In genomic region chr13:104287366-104288225, GRCm38 (mm10) we compare ENCODE assay signal across 8 mouse cellular contexts. TPM values are rescaled to one million over a fixed set of nuclear protein-coding genes. Genes with fewer than 3 reads are reported as not detected.
DNase-seq lines count a peak whose midpoint lies in the region; ATAC-seq and TF ChIP-seq lines count a peak whose summit lies in the region.

Gene Adamts6 (plus strand): TSS chr13:104287835.

- peak within 1 kb of the TSS; percentile 58 for H3K4me2 ChIP-seq in hindbrain, embryonic 12.5 days (replicated peaks)
- H3K4me2 ChIP-seq in neural tube, embryonic 11.5 days (ENCODE audit: low read depth), result peak within 1 kb of the TSS; percentile 42

- TF ChIP-seq EP300 in ES-Bruce4 (IDR thresholded peaks at IDR 0.05; ENCODE audit: insufficient read depth, low read depth, low read length), result no peak

- no peaks in the 10 kb centered on the region for H3K9me3 ChIP-seq in ES-Bruce4 (replicated peaks; ENCODE audit: control insufficient read depth, insufficient read depth, low read length, poor library complexity, severe bottlenecking)
- no peaks in the 10 kb centered on the region for H3K9me3 ChIP-seq in hindbrain, embryonic 12.5 days (replicated peaks)
- H3K9me3 ChIP-seq in neural tube, embryonic 11.5 days (ENCODE audit: control insufficient read depth, low read length), result no peaks in the 10 kb centered on the region

- peak; percentile 37 for DNase-seq in gastrocnemius, adult 2 months
- no peak for DNase-seq in gastrocnemius, postnatal 14 days
- peak; percentile 50 for DNase-seq in embryo, embryonic 9.5 days (ENCODE audit: extremely low spot score)
- peak; percentile 39 for DNase-seq in liver
- peak; percentile 14 for DNase-seq in neural tube, embryonic 11.5 days (ENCODE audit: low spot score)
- no peak for DNase-seq in right cerebral cortex, postnatal 10 days (ENCODE audit: low spot score in 2 of 2)

- intact Hi-C loops in gastrocnemius, adult 2 months (cut with DNase I), result loop anchor here (2.0 to 5.0 kb wide), 2 partner anchors 60 to 223 kb away; partner anchors contain the start of genes Cenpk and Ppwd1
- intact Hi-C loops in gastrocnemius, postnatal 14 days (cut with DNase I; ENCODE audit: low total_unique reads), result loop anchor here (5.0 to 10.0 kb wide), 2 partner anchors 395 to 657 kb away; no protein-coding TSS in a partner anchor

- no peak for TF ChIP-seq POLR2A in ES-Bruce4 (IDR thresholded peaks at IDR 0.05; ENCODE audit: insufficient read depth, low read length)

- peak within 1 kb of the TSS; percentile 89 for H3K27ac ChIP-seq in gastrocnemius, adult 2 months
- H3K27ac ChIP-seq in ES-Bruce4 (ENCODE audit: insufficient read depth, low read length), result no peak within 1 kb of the TSS; the same call in 1 of the 2 replicates
- peak within 1 kb of the TSS; percentile 66 for H3K27ac ChIP-seq in hindbrain, embryonic 12.5 days
- no peak within 1 kb of the TSS for H3K27ac ChIP-seq in neural tube, embryonic 11.5 days (ENCODE audit: low read depth, low read length)

- H3K4me3 ChIP-seq in gastrocnemius, adult 2 months, result peak within 1 kb of the TSS; percentile 83
- peak within 1 kb of the TSS; percentile 36 for H3K4me3 ChIP-seq in ES-Bruce4 (ENCODE audit: low read depth, low read length)
- peak within 1 kb of the TSS; percentile 39 for H3K4me3 ChIP-seq in hindbrain, embryonic 12.5 days
- peak within 1 kb of the TSS; percentile 43 for H3K4me3 ChIP-seq in neural tube, embryonic 11.5 days (ENCODE audit: low read depth, low read length)

- 1% methylated on average over 23 of the region's 23 CpGs for WGBS in hindbrain, embryonic 12.5 days
- under 1% methylated on average over 23 of the region's 23 CpGs for whole genome bisulfite sequencing in neural tube, embryonic 11.5 days

- ATAC-seq in hindbrain, embryonic 12.5 days (ENCODE audit: low FRiP score), result no peak
- ATAC-seq in neural tube, embryonic 11.5 days (ENCODE audit: insufficient read depth, low FRiP score, low TSS enrichment), result no peak

- H3K36me3 ChIP-seq in ES-Bruce4 (ENCODE audit: control insufficient read depth, insufficient read depth, low read length, poor library complexity, severe bottlenecking), result no peaks in the 10 kb centered on the region
- no peaks in the 10 kb centered on the region for H3K36me3 ChIP-seq in hindbrain, embryonic 12.5 days
- H3K36me3 ChIP-seq in neural tube, embryonic 11.5 days (ENCODE audit: control insufficient read depth, insufficient read depth, low read length), result no peaks in the 10 kb centered on the region

- TF ChIP-seq CTCF in gastrocnemius, adult 2 months (IDR thresholded peaks at IDR 0.05), result no peak
- TF ChIP-seq CTCF in ES-Bruce4 (IDR thresholded peaks at IDR 0.05; ENCODE audit: low read depth, low read length), result no peak

- no peaks in the 10 kb centered on the region for H3K27me3 ChIP-seq in ES-Bruce4 (ENCODE audit: control insufficient read depth, insufficient read depth, low read length, poor library complexity, severe bottlenecking)
- no peaks in the 10 kb centered on the region for H3K27me3 ChIP-seq in hindbrain, embryonic 12.5 days
- H3K27me3 ChIP-seq in neural tube, embryonic 11.5 days (ENCODE audit: control insufficient read depth, insufficient read depth, low read length), result no peaks in the 10 kb centered on the region

- no peak within 1 kb of the TSS for H3K9ac ChIP-seq in ES-Bruce4 (ENCODE audit: low read depth, poor library complexity, severe bottlenecking)
- H3K9ac ChIP-seq in hindbrain, embryonic 12.5 days, result peak within 1 kb of the TSS; percentile 55
- peak within 1 kb of the TSS; percentile 45 for H3K9ac ChIP-seq in neural tube, embryonic 11.5 days (ENCODE audit: low read length)

- H3K4me1 ChIP-seq in ES-Bruce4 (ENCODE audit: control insufficient read depth, insufficient read depth, low read length), result no peaks in the 10 kb centered on the region
- peaks cover 9% of the 10 kb centered on the region; the same call in 1 of the 2 replicates for H3K4me1 ChIP-seq in hindbrain, embryonic 12.5 days
- H3K4me1 ChIP-seq in neural tube, embryonic 11.5 days (ENCODE audit: control insufficient read depth, insufficient read depth, low read length), result no peaks in the 10 kb centered on the region; the same call in 1 of the 2 replicates

RNA-seq across cellular contexts. Expression of gene Adamts6, which starts in this region (rescaled TPM):
- total RNA-seq in gastrocnemius, adult 2 months (2021), result 1 to 10 TPM in 1 of 2 experiments, under 1 TPM in 1; 0.84 to 1.5 TPM
- under 1 TPM; 0.64 to 0.75 TPM for total RNA-seq in gastrocnemius, postnatal 14 days (2021)
- 2.1 and 2.3 TPM in 2 replicates for polyA plus RNA-seq in ES-Bruce4 (2011; ENCODE audit: insufficient read depth, insufficient read length, low read depth, missing spikeins)
- 3.9 and 4.2 TPM in 2 replicates for polyA plus RNA-seq in hindbrain, embryonic 12.5 days (2016; fragmentation: Nextera tagmentation; extraction: Ambion mirVana)
- polyA plus RNA-seq in neural tube, embryonic 11.5 days (2014; fragmentation: Nextera tagmentation; extraction: Ambion mirVana), result 2.6 and 3.1 TPM in 2 replicates

Comparison
In these comparisons a context has a peak if more than half of its experiments do, and no peak if none do; other contexts are left out.
1. DNase-seq: peak in gastrocnemius, adult 2 months (single experiment), embryo, embryonic 9.5 days (single experiment), liver (single experiment) and neural tube, embryonic 11.5 days (single experiment); none in gastrocnemius, postnatal 14 days (single experiment) and right cerebral cortex, postnatal 10 days (0 of 2).
2. H3K27ac ChIP-seq: peak in gastrocnemius, adult 2 months (single experiment) and hindbrain, embryonic 12.5 days (single experiment); none in ES-Bruce4 (single experiment) and neural tube, embryonic 11.5 days (single experiment).
3. Peak in every context shown above with its lines, with median percentiles within 50 percentile points of each other: H3K4me3 ChIP-seq.